Mouse (Mus musculus) cerebellum, adult 2 months (tissue): ENCODE measurements around the gene Gm4131.

Experiments used
- CTCF ChIP-seq: fragments of 200-500 bp; IDR thresholded peaks from 2 replicates; pipeline ENCODE4 v1.5.1; 2011; ENCODE audit warnings: low read depth, mild to moderate bottlenecking, control low read depth, low read length, moderate library complexity, borderline replicate concordance; ENCODE audit not compliant: insufficient read depth
- POLR2A ChIP-seq: fragments of 200-500 bp; IDR thresholded peaks from 2 replicates; pipeline ENCODE4 v1.6.1; 2011; ENCODE audit warnings: low read length, control low read depth, borderline replicate concordance; ENCODE audit not compliant: insufficient read depth

DNA sequence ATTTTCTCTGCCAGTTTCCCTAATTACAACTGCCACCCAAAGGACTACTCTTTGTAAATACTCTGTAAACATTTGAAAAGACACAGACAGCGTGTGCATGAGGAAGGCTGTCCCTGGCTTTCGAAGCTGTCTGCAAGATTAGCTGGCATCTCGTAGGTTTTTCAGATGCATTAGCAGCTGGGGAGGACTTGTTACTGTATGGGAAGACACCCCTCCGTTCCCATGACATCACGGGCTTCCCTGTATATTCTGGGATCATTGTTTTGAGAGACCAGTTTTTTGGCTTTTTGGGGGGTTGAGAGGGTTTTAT is 111.2 kb downstream of the Gm4131 start:
- TF ChIP-seq CTCF = no peak
- TF ChIP-seq POLR2A = no peak
